Mouse (Mus musculus) thymus, postnatal 36 days (tissue): ENCODE data around the gene Zfp367.

Experiments used
- DNase-seq, 2 experiments: peaks; one replicate each; pipeline ENCODE4 v3.0.0; 2022; ENCODE audit warnings: mixed read lengths in 2 of 2

The Zfp367 gene

DNA sequence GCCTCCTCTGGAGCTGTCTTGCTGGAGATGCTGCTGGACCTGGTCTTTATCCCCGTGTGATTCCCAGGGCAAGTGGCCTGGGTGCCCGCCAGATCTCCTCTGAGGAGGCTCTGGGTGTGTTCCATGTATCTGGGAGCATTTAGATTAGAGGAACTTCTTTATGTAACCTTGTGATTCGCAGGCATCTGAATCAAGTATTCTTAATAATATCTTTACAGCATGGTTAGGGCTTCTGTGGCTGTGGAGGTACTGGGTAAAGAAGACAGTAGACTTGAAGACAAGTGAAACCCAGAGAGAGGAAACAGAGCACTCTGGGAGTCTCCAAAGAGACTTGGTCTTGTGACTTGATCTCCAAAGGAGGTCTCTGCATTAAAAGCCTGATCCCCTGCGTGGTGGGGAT lies 63.9 kb downstream of the Zfp367 start, which contains the start of gene Hsd17b3:
Gene Hsd17b3, minus strand, starts transcription at position 101 of the 400 bp plus-strand sequence.
- no peak for DNase-seq

DNA sequence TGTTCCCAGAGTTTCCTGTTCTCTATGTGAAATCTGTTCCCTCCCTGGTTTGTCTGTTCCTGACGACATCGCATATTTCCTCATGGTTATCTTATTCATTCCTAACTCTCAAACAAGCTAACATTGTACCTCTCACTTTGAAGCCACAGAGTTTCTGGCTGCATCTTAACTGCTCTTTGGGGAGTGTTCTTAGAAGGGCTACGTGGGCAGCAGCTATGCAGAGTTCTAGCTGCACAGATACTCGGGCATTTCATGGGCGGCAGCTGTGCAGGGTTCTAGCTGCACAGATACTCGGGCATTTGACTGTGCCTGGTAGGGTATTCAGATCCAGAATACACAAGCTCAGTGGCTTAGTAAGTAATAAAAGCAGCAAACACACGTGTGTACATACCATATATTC lies 64.9 kb downstream of the Zfp367 start:
- DNase-seq, result no peak

DNA sequence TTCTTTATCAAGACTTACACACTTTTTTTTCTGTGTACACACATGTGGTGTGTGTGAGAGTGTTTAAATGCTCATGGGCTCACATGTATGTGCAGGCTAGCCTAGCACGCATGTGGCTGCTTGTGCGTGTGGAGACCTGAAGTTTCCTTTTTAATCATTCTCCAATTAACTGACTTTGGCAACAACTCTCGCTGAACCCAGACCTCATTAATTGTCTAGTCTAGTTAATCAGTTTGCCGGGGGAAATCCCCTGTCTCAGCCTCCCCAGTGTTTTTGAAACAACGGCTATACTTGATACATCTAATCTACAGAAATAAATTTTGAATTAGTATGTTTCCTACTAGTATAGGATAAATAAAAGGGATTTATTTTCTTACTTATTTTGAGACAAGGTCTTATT lies 67.0 kb downstream of the Zfp367 start:
- no peak for DNase-seq

DNA sequence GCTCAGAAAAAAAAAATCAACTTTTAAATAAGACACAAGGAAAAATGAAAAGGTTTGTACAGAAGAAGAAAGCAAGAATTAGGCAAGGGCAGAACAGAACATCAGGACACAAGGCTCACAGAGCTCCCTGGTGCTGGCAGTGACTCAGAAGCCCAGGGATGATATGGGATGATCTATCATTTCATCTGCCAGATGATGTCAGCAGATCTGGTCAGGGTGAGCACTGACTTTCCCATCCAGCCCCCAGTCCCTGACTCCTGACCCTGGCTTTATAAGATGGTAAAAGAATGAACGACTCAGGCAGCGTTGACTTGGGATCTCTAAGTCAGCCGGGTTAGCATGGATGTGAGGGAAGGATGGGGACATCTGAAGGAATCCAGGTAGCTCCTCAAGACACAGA lies 69.7 kb downstream of the Zfp367 start:
- no peak for DNase-seq
